Mouse (Mus musculus) myocyte (in vitro differentiated cells): ENCODE measurements around the gene Tulp1.

Experiments
- MAX ChIP-seq: IDR thresholded peaks from one replicate; pipeline ENCODE4 v1.6.1; 2011; ENCODE audit warnings: low read depth, mild to moderate bottlenecking, control low read depth
- MYOD1 ChIP-seq, 3 experiments: IDR thresholded peaks; one replicate each; pipeline ENCODE4 v1.6.1; 2011; ENCODE audit warnings: control low read depth in 2 of 3, low read depth in 2 of 3, mild to moderate bottlenecking in 2 of 3, moderate library complexity in 1 of 3; ENCODE audit not compliant: insufficient read length in 2 of 3, control insufficient read depth in 1 of 3
- POLR2A ChIP-seq: IDR thresholded peaks from one replicate; pipeline ENCODE4 v1.6.1; 2011; ENCODE audit warnings: low read depth, mild to moderate bottlenecking, control low read depth, moderate library complexity; ENCODE audit not compliant: insufficient read length
- REST ChIP-seq: IDR thresholded peaks from one replicate; pipeline ENCODE4 v1.6.1; 2011; ENCODE audit warnings: mild to moderate bottlenecking, control low read depth, moderate library complexity; ENCODE audit not compliant: insufficient read depth, insufficient read length
- TCF12 ChIP-seq: IDR thresholded peaks from one replicate; pipeline ENCODE4 v1.6.1; 2011; ENCODE audit warnings: mild to moderate bottlenecking, control low read depth; ENCODE audit not compliant: poor library complexity, insufficient read depth, severe bottlenecking
- USF1 ChIP-seq: IDR thresholded peaks from one replicate; pipeline ENCODE4 v1.6.1; 2011; ENCODE audit warnings: low read depth, mild to moderate bottlenecking, control low read depth, moderate library complexity

DNA sequence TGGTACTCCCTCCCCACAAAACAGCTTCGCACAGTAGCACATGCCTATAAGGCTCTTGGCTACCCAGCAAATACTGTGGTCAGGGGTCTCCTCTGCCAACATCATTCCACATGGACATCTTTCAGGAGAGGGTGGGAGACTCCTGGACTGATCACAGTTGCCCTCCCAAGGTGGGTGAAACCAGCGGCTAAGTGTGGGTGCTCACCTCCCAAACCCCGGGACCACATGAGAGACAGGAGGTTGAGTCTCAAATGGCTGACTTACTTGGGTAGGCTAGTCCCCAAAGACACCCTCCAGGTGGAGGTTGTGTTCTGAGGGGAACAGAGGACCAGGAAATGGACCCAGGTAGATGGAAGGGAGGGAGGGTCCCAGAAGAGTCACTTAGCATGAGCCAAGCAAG is 20.4 kb downstream of the Tulp1 start:
- no peak for TF ChIP-seq POLR2A
- TF ChIP-seq MAX, result no peak
- no peak for TF ChIP-seq TCF12
- no peak for TF ChIP-seq MYOD1 (IDR thresholded peaks at IDR 0.05; ENCODE audit: control insufficient read depth in 1 of 3, insufficient read length in 2 of 3, low read depth in 2 of 3)
- TF ChIP-seq USF1, result no peak
- no peak for TF ChIP-seq REST
